Mouse (Mus musculus) G1E (cell line): ENCODE data around the gene Klc2. TPM values are rescaled to one million over a fixed set of nuclear protein-coding genes. Genes with fewer than 3 reads are reported as not detected.

Source experiments
- ATAC-seq: 2 replicates; pipeline ENCODE4 v1.8.0; 2016; ENCODE audit warnings: mild to moderate bottlenecking; ENCODE audit not compliant: insufficient number of reproducible peaks, poor library complexity, low FRiP score, severe bottlenecking; ENCODE audit errors: extremely low read depth
- DNase-seq: peaks from one replicate; pipeline ENCODE4 v3.0.0; 2012; ENCODE audit warnings: low spot score
- H3K27me3 ChIP-seq: 2 replicates; pipeline ENCODE4 v1.6.1; 2012; ENCODE audit warnings: mild to moderate bottlenecking, low read length, inconsistent platforms; ENCODE audit not compliant: insufficient read depth
- H3K36me3 ChIP-seq: replicated peaks from 2 replicates; pipeline ENCODE3; 2012; ENCODE audit warnings: mild to moderate bottlenecking, inconsistent platforms
- H3K4me1 ChIP-seq: 2 replicates; pipeline ENCODE4 v1.6.1; 2012; ENCODE audit warnings: low read depth, low read length, inconsistent platforms, mixed read lengths; ENCODE audit not compliant: insufficient read depth
- H3K4me3 ChIP-seq: 2 replicates; pipeline ENCODE4 v1.5.1; 2012; ENCODE audit warnings: low read depth, mild to moderate bottlenecking, inconsistent platforms, low read length, moderate library complexity, mixed read lengths
- H3K9me3 ChIP-seq: replicated peaks from 2 replicates; pipeline ENCODE4 v1.6.1; 2012; ENCODE audit warnings: inconsistent platforms
- CTCF ChIP-seq: IDR thresholded peaks from 2 replicates; pipeline ENCODE4 v1.5.1; 2012; ENCODE audit warnings: low read depth, low read length, inconsistent platforms, mixed read lengths
- GATA1 ChIP-seq: IDR thresholded peaks from 2 replicates; pipeline ENCODE4 v1.6.1; 2012; ENCODE audit warnings: borderline replicate concordance, low read length, inconsistent platforms, mixed read lengths
- GATA2 ChIP-seq: IDR thresholded peaks from 2 replicates; pipeline ENCODE4 v1.6.1; 2012; ENCODE audit warnings: low read depth, low read length, inconsistent platforms, borderline replicate concordance
- POLR2AphosphoS5 ChIP-seq: IDR thresholded peaks from 2 replicates; pipeline ENCODE4 v1.6.1; 2012; ENCODE audit warnings: low read depth, low read length, inconsistent platforms; ENCODE audit not compliant: insufficient replicate concordance
- TAL1 ChIP-seq: conservative IDR thresholded peaks from 2 replicates; pipeline ENCODE4 v1.6.1; 2012; ENCODE audit warnings: low read depth, low read length, inconsistent platforms, mixed read lengths
- polyA plus RNA-seq: library from polyadenylated mRNA; stranded (reverse); fragments of >175 nt; gene quantifications from 2 replicates; pipeline ENCODE4 v1.2.3, GENCODE M21; 2012
- total RNA-seq, 2 experiments: library from RNA; stranded (forward) in 1 of 2; stranded (reverse) in 1 of 2; fragments of 200-1000 nt in 1 of 2; fragments of >200 nt in 1 of 2; fragmentation: Nextera tagmentation in 1 of 2; gene quantifications; 2 replicates each; pipeline ENCODE4 v1.2.3; 2014 to 2017

The Klc2 gene
- total RNA-seq (2014; fragmentation: Nextera tagmentation) (6.8 and 10.7 TPM in 2 replicates), total RNA-seq (2017) (2.6 and 3.4 TPM in 2 replicates), polyA plus RNA-seq (8.2 and 10.1 TPM in 2 replicates)

DNA sequence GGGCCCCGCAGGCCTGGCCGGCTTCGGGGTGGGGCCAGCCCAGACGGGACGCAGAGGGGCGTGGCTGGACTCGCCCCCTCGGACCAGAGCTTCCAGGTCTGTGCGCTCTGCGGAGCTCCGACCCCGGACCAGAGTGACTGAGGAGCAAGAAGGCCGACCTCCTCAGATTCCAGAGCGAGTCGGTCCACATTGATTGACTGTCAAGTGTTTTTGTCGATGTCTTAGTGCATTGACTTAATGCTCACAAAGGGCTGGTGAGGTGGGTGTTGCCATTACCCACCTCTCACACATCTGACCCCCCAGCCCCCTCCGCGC lies at the start of gene Klc2:
Gene Klc2 (minus strand): TSS at position 177 of the 315 bp plus-strand sequence.
- H3K4me3 ChIP-seq = peak within 1 kb of the TSS; percentile 84

DNA sequence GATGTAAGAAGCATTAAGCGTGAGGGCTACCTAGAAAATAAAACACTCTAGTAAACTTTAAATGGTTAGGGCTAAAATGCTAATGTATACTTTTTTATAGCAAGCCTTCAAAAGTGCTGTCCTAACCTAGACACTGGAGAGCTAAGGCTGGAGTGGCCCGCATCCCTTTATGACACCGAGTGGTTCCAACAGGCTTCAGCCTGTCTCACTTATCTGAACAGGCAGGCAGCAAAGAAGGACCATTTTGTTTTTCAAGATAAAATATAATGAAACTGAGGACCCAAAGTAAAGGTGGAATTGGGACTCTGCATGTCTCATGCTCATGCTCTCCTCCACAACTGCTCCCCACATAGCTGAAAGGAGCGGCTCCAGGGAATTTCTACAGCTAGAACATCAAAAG lies 49.1 kb upstream of the Klc2 start:
- H3K4me1 ChIP-seq = no peaks in the 10 kb centered on the region
- peaks cover 19% of the 10 kb centered on the region for H3K36me3 ChIP-seq
- no peak overlapping the region for H3K4me3 ChIP-seq
- TF ChIP-seq CTCF (no peak), GATA2 (no peak), POLR2AphosphoS5 (no peak), GATA1 (no peak), TAL1 (no peak)
- no peaks in the 10 kb centered on the region for H3K9me3 ChIP-seq
- DNase-seq (no peak), ATAC-seq (no peak)
- no peaks in the 10 kb centered on the region for H3K27me3 ChIP-seq

More for the DNA sequence above, at the start of gene Klc2:
- DNase-seq (no peak), ATAC-seq (no peak)
- peaks cover 28% of the 10 kb centered on the region for H3K27me3 ChIP-seq
- TF ChIP-seq GATA2 (no peak), GATA1 (no peak), TAL1 (no peak), POLR2AphosphoS5 (no peak), CTCF (no peak)
- no peaks in the 10 kb centered on the region for H3K9me3 ChIP-seq
- peaks cover 22% of the 10 kb centered on the region for H3K4me1 ChIP-seq
- peaks cover 4% of the 10 kb centered on the region for H3K36me3 ChIP-seq

DNA sequence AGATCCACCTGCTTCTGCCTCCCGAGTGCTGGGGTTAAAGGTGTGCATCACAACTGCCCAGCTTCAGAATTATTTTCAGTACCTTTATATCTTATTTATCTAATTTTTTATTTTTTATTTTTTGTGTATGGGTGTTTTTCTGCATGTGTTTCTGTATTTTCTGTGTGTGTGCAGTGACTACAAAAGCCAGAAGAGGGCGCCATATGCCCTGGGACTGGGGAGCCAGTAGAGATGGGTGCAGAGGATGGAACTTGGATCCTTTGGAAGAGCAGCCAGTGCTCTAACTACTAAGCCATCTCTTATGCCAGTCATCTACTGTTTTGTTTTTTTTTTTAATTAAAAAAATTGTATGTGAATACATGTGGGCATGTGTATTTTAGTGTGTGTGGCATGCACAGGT lies 46.0 kb upstream of the Klc2 start:
- Histone ChIP-seq H3K4me1 (no peaks in the 10 kb centered on the region), H3K4me3 (no peak overlapping the region), H3K36me3 (peaks cover 37% of the 10 kb centered on the region), H3K27me3 (no peaks in the 10 kb centered on the region), H3K9me3 (no peaks in the 10 kb centered on the region)
- no peak for DNase-seq
- no peak for ATAC-seq
- no peak for TF ChIP-seq TAL1
- TF ChIP-seq GATA1 = no peak
- TF ChIP-seq CTCF = peak; percentile 43; the same call in 1 of the 2 replicates

DNA sequence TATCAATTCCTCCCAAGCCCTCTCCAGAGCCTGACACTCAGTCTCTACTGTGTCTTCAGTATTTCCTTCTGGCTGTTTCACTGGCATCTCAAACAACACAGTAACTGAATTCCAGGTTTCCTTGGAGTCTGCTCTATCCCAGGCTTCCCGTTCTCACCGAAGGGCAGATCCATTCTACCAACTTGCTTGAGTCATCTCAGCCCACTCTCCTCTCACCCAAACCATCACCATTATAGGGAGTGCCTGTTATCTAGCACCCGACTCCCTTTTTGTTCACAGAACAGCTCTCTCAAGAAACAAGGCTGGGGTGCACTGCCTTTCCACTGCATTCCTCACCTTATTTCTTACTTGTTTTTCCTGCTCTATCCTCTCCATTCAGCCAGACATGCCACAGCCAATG lies 43.6 kb upstream of the Klc2 start:
- Histone ChIP-seq H3K36me3 (peaks cover 46% of the 10 kb centered on the region), H3K9me3 (no peaks in the 10 kb centered on the region), H3K4me3 (no peak overlapping the region), H3K27me3 (no peaks in the 10 kb centered on the region), H3K4me1 (0 out of 2 replicates have a peak, but pooled peaks cover 2% of the 10 kb centered on the region)
- no peak for ATAC-seq
- TF ChIP-seq GATA1 (no peak), CTCF (no peak), POLR2AphosphoS5 (no peak), TAL1 (no peak), GATA2 (no peak)
- no peak for DNase-seq

DNA sequence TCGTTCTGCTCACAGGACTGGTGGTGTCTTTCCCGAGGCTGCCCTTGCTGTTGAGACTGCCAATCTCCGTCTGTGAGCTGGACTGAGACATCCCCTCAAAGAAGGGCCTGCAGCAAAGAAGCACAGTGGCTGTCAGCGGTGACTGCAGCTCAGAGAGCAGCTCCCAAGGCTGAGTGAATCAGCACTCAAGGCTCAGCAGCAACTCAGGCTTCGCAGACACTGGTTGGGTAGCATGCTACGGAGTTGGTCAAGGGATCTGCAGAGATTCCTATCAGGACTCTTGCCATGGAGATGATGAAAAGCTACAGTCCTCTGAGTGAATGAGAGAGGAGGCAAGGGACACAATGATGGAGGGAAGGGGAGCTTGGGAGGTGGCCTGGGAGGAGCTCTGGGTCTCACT lies 33.9 kb upstream of the Klc2 start:
- ATAC-seq = no peak

DNA sequence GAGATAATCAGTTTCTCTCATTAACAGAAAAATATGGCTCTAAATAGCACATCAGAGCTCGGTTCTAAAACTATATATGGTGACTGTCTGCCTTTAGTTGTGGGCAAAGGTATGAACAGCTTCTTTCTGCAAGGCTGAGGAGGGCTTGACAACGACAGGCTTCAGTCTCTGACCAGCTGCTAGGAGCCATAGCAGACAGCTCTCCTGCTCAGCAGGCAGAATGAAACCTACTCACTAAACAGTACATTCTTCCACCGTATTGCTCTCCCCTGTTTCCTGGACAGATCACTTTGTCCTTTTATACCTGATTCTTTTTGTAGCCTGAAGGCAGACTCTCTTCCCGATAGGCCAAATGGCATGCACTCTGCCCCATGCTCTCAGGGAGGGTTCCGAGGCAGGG lies 33.4 kb upstream of the Klc2 start:
- TF ChIP-seq TAL1 (no peak), GATA1 (no peak), POLR2AphosphoS5 (no peak), GATA2 (no peak), CTCF (no peak)
- H3K36me3 ChIP-seq = peaks cover 80% of the 10 kb centered on the region
- H3K4me1 ChIP-seq = peaks cover 4% of the 10 kb centered on the region; the same call in 1 of the 2 replicates
- DNase-seq (no peak), ATAC-seq (no peak)
- no peaks in the 10 kb centered on the region for H3K9me3 ChIP-seq
- H3K27me3 ChIP-seq = no peaks in the 10 kb centered on the region
- no peak overlapping the region for H3K4me3 ChIP-seq

More for the DNA sequence above, 33.9 kb upstream of the Klc2 start:
- no peaks in the 10 kb centered on the region for H3K9me3 ChIP-seq
- TF ChIP-seq GATA1 (no peak), POLR2AphosphoS5 (no peak), TAL1 (no peak), CTCF (no peak), GATA2 (no peak)
- no peak overlapping the region for H3K4me3 ChIP-seq
- H3K4me1 ChIP-seq = peaks cover 4% of the 10 kb centered on the region; the same call in 1 of the 2 replicates
- peaks cover 81% of the 10 kb centered on the region for H3K36me3 ChIP-seq
- DNase-seq = no peak
- H3K27me3 ChIP-seq = no peaks in the 10 kb centered on the region
